Comparison of ENCODE assay signal across 16 mouse cellular contexts in the genomic region with DNA sequence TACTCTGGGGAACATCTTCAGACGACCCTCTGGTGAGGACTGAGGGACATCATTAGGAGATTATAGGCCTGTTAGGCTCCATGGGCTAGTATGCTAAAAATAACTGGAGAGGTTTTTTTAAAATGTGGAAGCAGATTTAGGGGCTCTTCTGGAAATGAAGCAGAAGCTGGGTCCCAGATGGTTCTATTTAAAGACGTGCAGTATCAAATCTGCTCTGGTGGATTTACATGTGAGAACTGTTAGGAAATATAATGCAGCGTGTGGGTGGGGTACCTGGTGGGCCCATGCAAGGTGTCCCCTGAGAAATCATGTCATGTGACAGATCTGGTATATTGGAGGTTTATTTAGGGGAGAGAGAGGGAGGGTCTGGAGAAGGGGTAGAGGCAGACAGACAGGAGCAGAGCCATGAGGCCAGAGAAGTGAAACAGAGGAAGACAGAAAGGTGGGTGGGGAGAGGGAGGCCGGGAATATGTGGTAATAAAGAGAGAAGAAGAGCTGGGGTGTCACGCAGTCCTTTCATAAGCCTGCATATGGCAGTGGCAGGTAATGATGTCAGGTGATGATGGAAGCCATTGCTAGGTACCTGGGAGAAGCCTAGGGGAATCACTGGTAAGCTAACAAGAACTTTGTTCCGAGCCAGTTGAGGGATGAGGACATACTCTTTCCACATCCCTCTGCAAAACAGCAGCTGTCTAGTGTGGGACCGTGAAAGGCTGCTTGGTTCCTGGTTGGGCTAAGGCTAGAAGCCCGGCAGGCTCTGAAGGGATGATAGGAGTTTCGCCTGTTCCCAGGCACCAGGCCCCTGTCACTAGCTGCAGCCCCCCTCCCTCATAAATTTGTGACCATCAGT. TPM values are rescaled to one million over a fixed set of nuclear protein-coding genes. Genes with fewer than 3 reads are reported as not detected.
A peak's percentile ranks its signal among the peaks of the same experiment; 100 is the strongest.
DNase-seq lines count a peak whose midpoint lies in the region; ATAC-seq lines count a peak whose summit lies in the region.
"Had no signal": no experiment of that assay in that cellular context is flagged by ENCODE, and none has a peak within 500 bp of the region (broad histone marks: within the 10 kb centered on the region; RNA-seq: fewer than 3 reads in every experiment).

No protein-coding gene starts in this region.

- no peak for ATAC-seq in forebrain, embryonic 11.5 days (replicated peaks; ENCODE audit: low FRiP score)
- ATAC-seq in CD4-positive, CD25-positive, alpha-beta regulatory T cell, adult 4 months = no peak

- no peak overlapping the region for H3K9ac ChIP-seq in forebrain, embryonic 11.5 days (ENCODE audit: low read length)
- H3K9ac ChIP-seq: embryonic facial prominence, embryonic 15.5 days; heart, embryonic 12.5 days; hindbrain, embryonic 15.5 days; lung, embryonic 14.5 days had no signal

- H3K27me3 ChIP-seq in forebrain, embryonic 10.5 days (ENCODE audit: poor library complexity, severe bottlenecking) = no peaks in the 10 kb centered on the region
- no peaks in the 10 kb centered on the region for H3K27me3 ChIP-seq in forebrain, embryonic 11.5 days (ENCODE audit: control insufficient read depth, insufficient read depth, low read length)
- H3K27me3 ChIP-seq: embryonic facial prominence, embryonic 15.5 days; heart, embryonic 12.5 days; hindbrain, embryonic 15.5 days had no signal

- no peak for DNase-seq in forebrain, embryonic 10.5 days (ENCODE audit: extremely low spot score, low spot score)
- no peak for DNase-seq in forebrain, embryonic 11.5 days (ENCODE audit: low spot score)
- DNase-seq in layer of hippocampus, adult 11-12 months (ENCODE audit: low spot score) = peak; percentile 43
- DNase-seq in layer of hippocampus, postnatal 25 days (ENCODE audit: extremely low spot score in 1 of 2, low spot score in 1 of 2) = no peak
- peak; percentile 35 to 68 for DNase-seq in right cerebral cortex, postnatal 10 days (ENCODE audit: low spot score in 2 of 2)
- no peak for DNase-seq in right cerebral cortex, postnatal 4 days
- DNase-seq in thymus, postnatal 4 days = no peak
- DNase-seq: adrenal gland, adult 2 months; cerebellum, postnatal 25 days; kidney, adult 9 months; lung, embryonic 14.5 days had no signal

- H3K9me3 ChIP-seq in forebrain, embryonic 10.5 days = no peaks in the 10 kb centered on the region
- no peaks in the 10 kb centered on the region for H3K9me3 ChIP-seq in forebrain, embryonic 11.5 days (ENCODE audit: control insufficient read depth, low read length)
- H3K9me3 ChIP-seq: embryonic facial prominence, embryonic 15.5 days; heart, embryonic 12.5 days; hindbrain, embryonic 15.5 days had no signal

- 0 out of 2 replicates have a peak overlapping the region, but pooled peaks have one; percentile 1 for H3K27ac ChIP-seq in forebrain, embryonic 10.5 days
- H3K27ac ChIP-seq in forebrain, embryonic 11.5 days (ENCODE audit: low read depth, low read length) = no peak overlapping the region
- H3K27ac ChIP-seq: embryonic facial prominence, embryonic 15.5 days; hindbrain, embryonic 15.5 days; stomach, postnatal 0 days had no signal

- H3K36me3 ChIP-seq in forebrain, embryonic 10.5 days (replicated peaks) = no peaks in the 10 kb centered on the region
- no peaks in the 10 kb centered on the region for H3K36me3 ChIP-seq in forebrain, embryonic 11.5 days (ENCODE audit: control insufficient read depth, insufficient read depth, low read length)
- H3K36me3 ChIP-seq: embryonic facial prominence, embryonic 15.5 days; heart, embryonic 12.5 days; hindbrain, embryonic 15.5 days had no signal

- H3K4me3 ChIP-seq in forebrain, embryonic 10.5 days = no peak overlapping the region
- no peak overlapping the region for H3K4me3 ChIP-seq in forebrain, embryonic 11.5 days (ENCODE audit: low read depth, low read length)
- H3K4me3 ChIP-seq: embryonic facial prominence, embryonic 15.5 days; heart, embryonic 12.5 days; hindbrain, embryonic 15.5 days had no signal

- 85% methylated on average over 9 of the region's 9 CpGs for WGBS in forebrain, embryonic 10.5 days
- 84% methylated on average over 9 of the region's 9 CpGs for WGBS in forebrain, embryonic 11.5 days

- H3K4me2 ChIP-seq in forebrain, embryonic 11.5 days (ENCODE audit: low read depth, low read length, severe bottlenecking) = no peak overlapping the region
- H3K4me2 ChIP-seq: embryonic facial prominence, embryonic 15.5 days; heart, embryonic 12.5 days; hindbrain, embryonic 15.5 days; lung, embryonic 14.5 days had no signal

- peaks cover 11% of the 10 kb centered on the region for H3K4me1 ChIP-seq in forebrain, embryonic 10.5 days
- H3K4me1 ChIP-seq in forebrain, embryonic 11.5 days (replicated peaks; ENCODE audit: control insufficient read depth, insufficient read depth, low read length) = no peaks in the 10 kb centered on the region
- H3K4me1 ChIP-seq: heart, embryonic 12.5 days had no signal

RNA-seq across cellular contexts. Expression of a gene that starts 41.3 kb away (rescaled TPM):
- 166 and 172 TPM in 2 replicates for polyA plus RNA-seq in forebrain, embryonic 10.5 days (2016; fragmentation: Nextera tagmentation; extraction: Ambion mirVana)
- polyA plus RNA-seq in forebrain, embryonic 11.5 days (2014; fragmentation: Nextera tagmentation; extraction: Ambion mirVana) = 65.5 and 65.7 TPM in 2 replicates
- 100 to 1,000 TPM; 105 to 110 TPM for total RNA-seq in layer of hippocampus, postnatal 25 days (2021)
- 10 to 100 TPM; 36.7 to 70.3 TPM for polyA plus RNA-seq in CD4-positive, CD25-positive, alpha-beta regulatory T cell, adult 4 months (2017; shearing (Covaris generic))

Comparison
In these comparisons a context has a peak if more than half of its experiments do, and no peak if none do; other contexts are left out.
1. DNase-seq: peak in layer of hippocampus, adult 11-12 months (single experiment) and right cerebral cortex, postnatal 10 days (2 of 2); none in forebrain, embryonic 10.5 days (single experiment), forebrain, embryonic 11.5 days (single experiment), layer of hippocampus, postnatal 25 days (0 of 2), right cerebral cortex, postnatal 4 days (single experiment) and thymus, postnatal 4 days (single experiment).